Comparison of ENCODE assay signal across 27 mouse cellular contexts in the genomic region with DNA sequence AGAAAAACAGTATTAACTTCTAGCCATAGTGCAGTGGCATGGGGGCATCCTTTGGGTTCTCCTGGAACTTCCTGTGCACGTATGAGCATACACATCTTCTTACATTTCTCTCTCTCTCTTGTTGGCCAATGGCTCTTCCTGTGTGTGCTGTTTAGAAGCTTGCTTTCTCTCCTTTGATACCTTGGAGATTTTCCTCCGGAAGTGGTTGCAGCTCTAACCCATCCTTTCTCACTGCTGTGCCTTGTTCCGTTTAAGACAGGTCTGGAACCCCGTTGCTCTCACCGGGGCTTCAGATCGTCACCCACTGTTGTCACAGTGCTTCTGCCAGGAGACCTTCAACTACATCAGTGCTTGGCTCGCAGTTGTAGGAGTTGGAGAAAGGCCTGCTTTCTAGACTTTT. TPM values are rescaled to one million over a fixed set of nuclear protein-coding genes. Genes with fewer than 3 reads are reported as not detected.
A peak's percentile ranks its signal among the peaks of the same experiment; 100 is the strongest.
DNase-seq lines count a peak whose midpoint lies in the region; ATAC-seq and TF ChIP-seq lines count a peak whose summit lies in the region.
"Had no signal": no experiment of that assay in that cellular context is flagged by ENCODE, and none has a peak within 500 bp of the region (broad histone marks: within the 10 kb centered on the region; RNA-seq: fewer than 3 reads in every experiment).

No protein-coding gene starts in this region.

- H3K9me3 ChIP-seq in hindbrain, embryonic 11.5 days (ENCODE audit: control insufficient read depth, low read length), result no peaks in the 10 kb centered on the region
- H3K9me3 ChIP-seq: embryonic facial prominence, embryonic 12.5 days; embryonic facial prominence, embryonic 15.5 days; heart, embryonic 12.5 days; heart, embryonic 15.5 days; hindbrain, embryonic 12.5 days; hindbrain, embryonic 15.5 days had no signal

- H3K4me2 ChIP-seq in hindbrain, embryonic 11.5 days (replicated peaks; ENCODE audit: low read depth, low read length), result no peak overlapping the region
- H3K4me2 ChIP-seq: embryonic facial prominence, embryonic 12.5 days; embryonic facial prominence, embryonic 15.5 days; heart, embryonic 12.5 days; heart, embryonic 15.5 days; hindbrain, embryonic 12.5 days; hindbrain, embryonic 15.5 days had no signal

- H3K36me3 ChIP-seq in thymus, adult 2 months (ENCODE audit: control insufficient read depth, insufficient read depth, low read length), result peaks cover 19% of the 10 kb centered on the region
- no peaks in the 10 kb centered on the region for H3K36me3 ChIP-seq in hindbrain, embryonic 11.5 days (ENCODE audit: control insufficient read depth, insufficient read depth, low read length)

- H3K9ac ChIP-seq in hindbrain, embryonic 11.5 days (ENCODE audit: low read depth, low read length), result no peak overlapping the region
- H3K9ac ChIP-seq: embryonic facial prominence, embryonic 12.5 days; embryonic facial prominence, embryonic 15.5 days; forebrain, postnatal 0 days; heart, embryonic 12.5 days; heart, embryonic 15.5 days; hindbrain, embryonic 12.5 days; hindbrain, embryonic 15.5 days had no signal

- no peak overlapping the region for H3K4me3 ChIP-seq in thymus, adult 2 months (ENCODE audit: control insufficient read depth, insufficient read depth, low read length)
- no peak overlapping the region for H3K4me3 ChIP-seq in hindbrain, embryonic 11.5 days (ENCODE audit: low read depth, low read length)
- H3K4me3 ChIP-seq: embryonic facial prominence, embryonic 12.5 days; embryonic facial prominence, embryonic 15.5 days; gastrocnemius, adult 2 months; heart, embryonic 12.5 days; heart, embryonic 15.5 days; hindbrain, embryonic 12.5 days; hindbrain, embryonic 15.5 days had no signal

- peak overlapping the region; percentile 60 for H3K27ac ChIP-seq in thymus, adult 2 months (ENCODE audit: control insufficient read depth, insufficient read depth, low read length)
- no peak overlapping the region for H3K27ac ChIP-seq in hindbrain, embryonic 11.5 days (ENCODE audit: low read depth, low read length)
- H3K27ac ChIP-seq: embryonic facial prominence, embryonic 12.5 days; embryonic facial prominence, embryonic 15.5 days; gastrocnemius, adult 2 months; heart, embryonic 15.5 days; hindbrain, embryonic 12.5 days; hindbrain, embryonic 15.5 days had no signal

- 80% methylated on average over 7 of the region's 7 CpGs for WGBS in thymus, adult 2 months
- WGBS in hindbrain, embryonic 11.5 days, result 92% methylated on average over 7 of the region's 7 CpGs

- H3K27me3 ChIP-seq in thymus, adult 2 months (ENCODE audit: control insufficient read depth, insufficient read depth, low read length), result no peaks in the 10 kb centered on the region
- H3K27me3 ChIP-seq in hindbrain, embryonic 11.5 days (ENCODE audit: control insufficient read depth, insufficient read depth, low read length), result no peaks in the 10 kb centered on the region
- H3K27me3 ChIP-seq: embryonic facial prominence, embryonic 12.5 days; embryonic facial prominence, embryonic 15.5 days; heart, embryonic 12.5 days; heart, embryonic 15.5 days; hindbrain, embryonic 12.5 days; hindbrain, embryonic 15.5 days had no signal

- H3K4me1 ChIP-seq in thymus, adult 2 months (replicated peaks; ENCODE audit: control insufficient read depth, insufficient read depth, low read length), result peaks cover 10% of the 10 kb centered on the region
- no peaks in the 10 kb centered on the region for H3K4me1 ChIP-seq in hindbrain, embryonic 11.5 days (replicated peaks; ENCODE audit: control insufficient read depth, insufficient read depth, low read length)
- H3K4me1 ChIP-seq: embryonic facial prominence, embryonic 12.5 days; embryonic facial prominence, embryonic 15.5 days; hindbrain, embryonic 12.5 days; hindbrain, embryonic 15.5 days had no signal

- no peak for TF ChIP-seq CTCF in thymus, adult 2 months (IDR thresholded peaks at IDR 0.05; ENCODE audit: borderline replicate concordance, control insufficient read depth, extremely low read depth, insufficient read depth, low read length, poor library complexity)

- TF ChIP-seq POLR2A in thymus, adult 2 months (IDR thresholded peaks at IDR 0.05; ENCODE audit: control insufficient read depth, extremely low read depth, insufficient read depth, low read length, poor library complexity), result no peak

- DNase-seq in thymus, adult 2 months, result no peak
- DNase-seq in thymus, postnatal 10 days (ENCODE audit: low spot score in 2 of 2), result no peak
- peak; percentile 34 for DNase-seq in induced T-regulatory cell, adult 2 months (ENCODE audit: low read depth)
- no peak for DNase-seq in urinary bladder, postnatal 25 days (ENCODE audit: low spot score)
- DNase-seq in lung, adult 18-20 months, result no peak
- no peak for DNase-seq in hindbrain, embryonic 11.5 days (ENCODE audit: low spot score)
- DNase-seq: adrenal gland, adult 2 months; adrenal gland, postnatal 14 days; cerebellum, adult 11 months; cerebellum, adult 2 months; cerebellum, adult 9-11 months; cerebellum, postnatal 25 days; forebrain, postnatal 0 days; gastrocnemius, adult 2 months; gastrocnemius, postnatal 14 days; heart, adult 11 months; heart, postnatal 10 days; heart, postnatal 4 days had no signal

- peak; percentile 43 for ATAC-seq in CD4-positive, CD25-positive, alpha-beta regulatory T cell, adult 4 months
- ATAC-seq in hindbrain, embryonic 11.5 days (ENCODE audit: low FRiP score), result no peak
- ATAC-seq: forebrain, embryonic 14.5 days; forebrain, postnatal 0 days had no signal

RNA-seq across cellular contexts. Expression of a gene that starts 17.2 kb away (rescaled TPM):
- 60.3 and 65.3 TPM in 2 replicates for polyA plus RNA-seq in thymus, adult 2 months (2012; rRNA removed)
- 1 to 10 TPM; 2.5 to 2.9 TPM for polyA plus RNA-seq in CD4-positive, CD25-positive, alpha-beta regulatory T cell, adult 4 months (2017; shearing (Covaris generic))
- polyA plus RNA-seq in hindbrain, embryonic 11.5 days (2014; fragmentation: Nextera tagmentation; extraction: Ambion mirVana), result 2.0 and 3.2 TPM in 2 replicates

RNA-seq across cellular contexts. Expression of a gene that starts 36.4 kb away (rescaled TPM):
- 38.6 and 44.6 TPM in 2 replicates for polyA plus RNA-seq in thymus, adult 2 months (2012; rRNA removed)
- polyA plus RNA-seq in CD4-positive, CD25-positive, alpha-beta regulatory T cell, adult 4 months (2017; shearing (Covaris generic)), result not detected
- polyA plus RNA-seq in hindbrain, embryonic 11.5 days (2014; fragmentation: Nextera tagmentation; extraction: Ambion mirVana), result 0.65 and 0.67 TPM in 2 replicates
- polyA plus RNA-seq: forebrain, embryonic 11.5 days had no signal

Comparison
In these comparisons a context has a peak if more than half of its experiments do, and no peak if none do; other contexts are left out.
1. RNA of a gene that starts 17.2 kb away (polyA plus RNA-seq): 60.3 to 65.3 TPM in thymus, adult 2 months; 2.0 to 3.2 TPM in hindbrain, embryonic 11.5 days and 2.5 to 2.9 TPM in CD4-positive, CD25-positive, alpha-beta regulatory T cell, adult 4 months; every median in the first group is over 10 times any median in the second.
2. RNA of a gene that starts 36.4 kb away (polyA plus RNA-seq): 38.6 to 44.6 TPM in thymus, adult 2 months; 0.65 to 0.67 TPM in hindbrain, embryonic 11.5 days and not detected in CD4-positive, CD25-positive, alpha-beta regulatory T cell, adult 4 months; every median in the first group is over 10 times any median in the second.